Mouse (Mus musculus) myocyte (in vitro differentiated cells): ENCODE data around the gene Ubc. TPM values are rescaled to one million over a fixed set of nuclear protein-coding genes. Genes with fewer than 3 reads are reported as not detected.
"Not testable (repeated sequence)": the region's sequence is repeated elsewhere in the genome, so short reads cannot be mapped to it uniquely, and the experiment has no call there.

Source experiments
- H3K27me3 ChIP-seq: one replicate; pipeline ENCODE4 v1.6.1; 2011; ENCODE audit not compliant: control insufficient read depth, insufficient read depth, insufficient read length
- H3K36me3 ChIP-seq: one replicate; pipeline ENCODE4 v1.6.1; 2011; ENCODE audit not compliant: control insufficient read depth, insufficient read depth
- H3K4me2 ChIP-seq: one replicate; pipeline ENCODE4 v1.6.1; 2011; ENCODE audit warnings: low read depth, control low read depth
- H3K4me3 ChIP-seq: one replicate; pipeline ENCODE4 v1.5.1; 2011; ENCODE audit warnings: mild to moderate bottlenecking, control low read depth, moderate library complexity
- H3K79me2 ChIP-seq: one replicate; pipeline ENCODE4 v1.6.1; 2011; ENCODE audit not compliant: control insufficient read depth, insufficient read depth
- H3ac ChIP-seq: one replicate; pipeline ENCODE4 v1.6.1; 2011; ENCODE audit not compliant: control insufficient read depth, insufficient read length
- CEBPB ChIP-seq: IDR thresholded peaks from 2 replicates; pipeline ENCODE4 v1.6.1; 2011; ENCODE audit warnings: mild to moderate bottlenecking, moderate library complexity; ENCODE audit not compliant: poor library complexity, insufficient read depth, severe bottlenecking
- E2F4 ChIP-seq: IDR thresholded peaks from one replicate; pipeline ENCODE4 v1.6.1; 2011; ENCODE audit warnings: mild to moderate bottlenecking, control low read depth, moderate library complexity; ENCODE audit not compliant: insufficient read depth
- MAX ChIP-seq: IDR thresholded peaks from one replicate; pipeline ENCODE4 v1.6.1; 2011; ENCODE audit warnings: low read depth, mild to moderate bottlenecking, control low read depth
- MYOD1 ChIP-seq, 3 experiments: IDR thresholded peaks; one replicate each; pipeline ENCODE4 v1.6.1; 2011; ENCODE audit warnings: control low read depth in 2 of 3, low read depth in 2 of 3, mild to moderate bottlenecking in 2 of 3, moderate library complexity in 1 of 3; ENCODE audit not compliant: insufficient read length in 2 of 3, control insufficient read depth in 1 of 3
- MYOG ChIP-seq, 3 experiments: IDR thresholded peaks; one replicate each; pipeline ENCODE4 v1.6.1; 2011; ENCODE audit warnings: control low read depth in 2 of 3, low read depth in 2 of 3, mild to moderate bottlenecking in 2 of 3; ENCODE audit not compliant: insufficient read length in 2 of 3, control insufficient read depth in 1 of 3, insufficient read depth in 1 of 3
- POLR2A ChIP-seq: IDR thresholded peaks from one replicate; pipeline ENCODE4 v1.6.1; 2011; ENCODE audit warnings: low read depth, mild to moderate bottlenecking, control low read depth, moderate library complexity; ENCODE audit not compliant: insufficient read length
- POLR2AphosphoS2 ChIP-seq: IDR thresholded peaks from one replicate; pipeline ENCODE4 v1.6.1; 2011; ENCODE audit warnings: low read depth, control low read depth; ENCODE audit not compliant: insufficient read length
- REST ChIP-seq: IDR thresholded peaks from one replicate; pipeline ENCODE4 v1.6.1; 2011; ENCODE audit warnings: mild to moderate bottlenecking, control low read depth, moderate library complexity; ENCODE audit not compliant: insufficient read depth, insufficient read length
- SRF ChIP-seq: IDR thresholded peaks from one replicate; pipeline ENCODE4 v1.6.1; 2011; ENCODE audit warnings: low read depth; ENCODE audit not compliant: control insufficient read depth, insufficient read length
- TCF12 ChIP-seq: IDR thresholded peaks from one replicate; pipeline ENCODE4 v1.6.1; 2011; ENCODE audit warnings: mild to moderate bottlenecking, control low read depth; ENCODE audit not compliant: poor library complexity, insufficient read depth, severe bottlenecking
- TCF3 ChIP-seq: IDR thresholded peaks from one replicate; pipeline ENCODE4 v1.6.1; 2011; ENCODE audit warnings: low read depth, control low read depth; ENCODE audit not compliant: insufficient read length
- USF1 ChIP-seq: IDR thresholded peaks from one replicate; pipeline ENCODE4 v1.6.1; 2011; ENCODE audit warnings: low read depth, mild to moderate bottlenecking, control low read depth, moderate library complexity
- polyA plus RNA-seq: library from polyadenylated mRNA; unstranded; fragments of >200 nt; fragmentation: generic; extraction: Trizol; gene quantifications from one replicate; pipeline ENCODE4 v1.2.1, GENCODE M21; 2012; ENCODE audit warnings: missing spikeins

The Ubc gene
- polyA plus RNA-seq, 1 experiment, result 878 TPM

- TF ChIP-seq USF1, result no peak
- TF ChIP-seq POLR2A, result no peak
- no peak for TF ChIP-seq CEBPB
- no peak for TF ChIP-seq SRF
- TF ChIP-seq E2F4, result no peak
- peak overlapping the region; percentile 100 for H3K4me3 ChIP-seq
- H3ac ChIP-seq, result no peak overlapping the region
- peaks cover 11% of the 10 kb centered on the region for H3K36me3 ChIP-seq
- peaks cover 27% of the 10 kb centered on the region for H3K79me2 ChIP-seq
- H3K4me2 ChIP-seq, result peak overlapping the region; percentile 97
- H3K27me3 ChIP-seq, result no peaks in the 10 kb centered on the region
Observed at GRCm38 (mm10) chr5:125390906-125391477, 990 bp upstream of the Ubc start.

GRCm38 (mm10) chr5:125389131-125389578, 847 bp downstream of the Ubc start, which contains the start of gene Gm10382:
Gene Gm10382, plus strand, starts transcription at chr5:125389322.
- Histone ChIP-seq H3K4me2 (peak within 1 kb of the TSS; percentile 97), H3K36me3 (peaks cover 29% of the 10 kb centered on the region), H3K4me3 (peak within 1 kb of the TSS; percentile 100), H3K79me2 (peaks cover 44% of the 10 kb centered on the region), H3ac (peak within 1 kb of the TSS; percentile 93), H3K27me3 (no peaks in the 10 kb centered on the region)
- TF ChIP-seq MAX (no peak), POLR2A (peak; percentile 48), USF1 (no peak), MYOG (IDR thresholded peaks at IDR 0.05; ENCODE audit: control insufficient read depth in 1 of 3, insufficient read depth in 1 of 3, insufficient read length in 2 of 3, low read depth in 2 of 3) (no peak), SRF (no peak), REST (no peak), POLR2AphosphoS2 (peak; percentile 94), TCF12 (no peak), CEBPB (no peak), E2F4 (no peak), MYOD1 (IDR thresholded peaks at IDR 0.05; ENCODE audit: control insufficient read depth in 1 of 3, insufficient read length in 2 of 3, low read depth in 2 of 3) (no peak), TCF3 (no peak)

- peaks cover 33% of the 10 kb centered on the region for H3K36me3 ChIP-seq
- peak overlapping the region; percentile 100 for H3K4me3 ChIP-seq
- H3K4me2 ChIP-seq, result peak overlapping the region; percentile 59
- peaks cover 44% of the 10 kb centered on the region for H3K79me2 ChIP-seq
- H3K27me3 ChIP-seq, result no peaks in the 10 kb centered on the region
- peak overlapping the region; percentile 93 for H3ac ChIP-seq
- TF ChIP-seq CEBPB, result no peak
- no peak for TF ChIP-seq USF1
- peak; percentile 80 for TF ChIP-seq POLR2AphosphoS2
- no peak for TF ChIP-seq REST
- no peak for TF ChIP-seq MYOG (IDR thresholded peaks at IDR 0.05; ENCODE audit: control insufficient read depth in 1 of 3, insufficient read depth in 1 of 3, insufficient read length in 2 of 3, low read depth in 2 of 3)
- TF ChIP-seq MYOD1 (IDR thresholded peaks at IDR 0.05; ENCODE audit: control insufficient read depth in 1 of 3, insufficient read length in 2 of 3, low read depth in 2 of 3), result no peak
- TF ChIP-seq POLR2A, result peak; percentile 57
- no peak for TF ChIP-seq TCF12
- no peak for TF ChIP-seq E2F4
- no peak for TF ChIP-seq MAX
- TF ChIP-seq SRF, result no peak
- no peak for TF ChIP-seq TCF3
Observed at GRCm38 (mm10) chr5:125388358-125389092, 1.5 kb downstream of the Ubc start.

GRCm38 (mm10) chr5:125387295-125387694, 2.7 kb downstream of the Ubc start:
- peaks cover 33% of the 10 kb centered on the region for H3K36me3 ChIP-seq
- H3ac ChIP-seq, H3K27me3 ChIP-seq, H3K4me2 ChIP-seq: not testable (repeated sequence)
- peaks cover 44% of the 10 kb centered on the region for H3K79me2 ChIP-seq
- H3K4me3 ChIP-seq, result peak overlapping the region; percentile 100

- TF ChIP-seq POLR2A (no peak), POLR2AphosphoS2 (peak; percentile 46)
- Histone ChIP-seq H3K4me3 (peak overlapping the region; percentile 14), H3K4me2 (peak overlapping the region; percentile 82), H3K36me3 (peaks cover 33% of the 10 kb centered on the region), H3ac (no peak overlapping the region), H3K27me3 (no peaks in the 10 kb centered on the region), H3K79me2 (peaks cover 35% of the 10 kb centered on the region)
Observed at GRCm38 (mm10) chr5:125385215-125385940, 4.6 kb downstream of the Ubc start.
